Mouse (Mus musculus) olfactory bulb, adult 2 months (tissue): ENCODE data around the gene Gal3st2b.
"Not testable (repeated sequence)": the region's sequence is repeated elsewhere in the genome, so short reads cannot be mapped to it uniquely, and the experiment has no call there.

Experiments
- CTCF ChIP-seq: fragments of 200-500 bp; IDR thresholded peaks from 2 replicates; pipeline ENCODE4 v1.5.1; 2012; ENCODE audit warnings: low read depth, mild to moderate bottlenecking, low read length, moderate library complexity; ENCODE audit not compliant: insufficient read depth
- POLR2A ChIP-seq: fragments of 200-500 bp; IDR thresholded peaks from 2 replicates; pipeline ENCODE4 v1.6.1; 2012; ENCODE audit warnings: mild to moderate bottlenecking, low read depth, low read length, moderate library complexity; ENCODE audit not compliant: insufficient read depth

DNA sequence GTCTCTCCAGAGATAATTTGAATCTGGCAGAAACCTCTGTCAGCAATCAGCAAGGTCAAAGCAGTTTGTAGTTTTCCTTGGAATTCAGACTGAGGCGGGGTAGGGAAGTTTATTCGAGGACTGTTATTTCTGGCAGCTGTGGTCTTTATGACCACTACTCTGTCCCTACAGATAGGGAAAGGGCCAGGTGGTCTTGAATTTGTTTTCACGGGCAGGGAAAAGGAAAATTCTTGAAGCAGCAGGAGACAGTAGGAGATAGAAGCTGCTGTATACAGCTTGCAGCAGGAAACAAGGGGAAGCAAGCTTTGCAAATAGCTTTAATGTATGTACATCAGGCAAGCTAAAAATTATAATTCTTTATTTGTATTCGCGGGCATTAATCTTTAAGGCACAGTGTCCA lies 16.8 kb upstream of the Gal3st2b start:
- not testable (repeated sequence) for TF ChIP-seq CTCF, POLR2A
